Mouse (Mus musculus): ENCODE data around the gene Fads1. TPM values are rescaled to one million over a fixed set of nuclear protein-coding genes. Genes with fewer than 3 reads are reported as not detected.
A peak's percentile ranks its signal among the peaks of the same experiment; 100 is the strongest.

Gene Fads1
- total RNA-seq, 2 experiments from 2014 or later, result 180 to 188 TPM

GRCm38 (mm10) chr19:10235784-10236565 is 53.3 kb downstream of the Fads1 start:
- intact Hi-C loops (cut with DNase I), result no loop called here
- no peak for DNase-seq (ENCODE audit: low spot score in 2 of 2)

- intact Hi-C loops (cut with DNase I), result no loop called here
- DNase-seq (ENCODE audit: low spot score in 2 of 2), result no peak
Observed at GRCm38 (mm10) chr19:10238477-10238876, 55.8 kb downstream of the Fads1 start.

GRCm38 (mm10) chr19:10239419-10239818 is 56.7 kb downstream of the Fads1 start:
- intact Hi-C loops (cut with DNase I), result no loop called here

GRCm38 (mm10) chr19:10239975-10240653 is 57.4 kb downstream of the Fads1 start:
- intact Hi-C loops (cut with DNase I), result no loop called here
- DNase-seq (ENCODE audit: low spot score in 2 of 2), result no peak

More at GRCm38 (mm10) chr19:10239419-10239818, 56.7 kb downstream of the Fads1 start:
- no peak for DNase-seq (ENCODE audit: low spot score in 2 of 2)

- peak; percentile 38 to 61 for DNase-seq (ENCODE audit: low spot score in 2 of 2)
- intact Hi-C loops (cut with DNase I), result no loop called here
Observed at GRCm38 (mm10) chr19:10240654-10241305, 58.1 kb downstream of the Fads1 start, which contains the start of gene Myrf. Gene Myrf, minus strand, starts transcription at chr19:10240748.

GRCm38 (mm10) chr19:10242916-10243315 is 60.2 kb downstream of the Fads1 start:
- intact Hi-C loops (cut with DNase I), result no loop called here
- peak in 1 of 2 experiments; percentile 31 for DNase-seq (ENCODE audit: low spot score in 2 of 2)

- intact Hi-C loops (cut with DNase I), result no loop called here
Observed at GRCm38 (mm10) chr19:10244183-10244582, 61.5 kb downstream of the Fads1 start.

More at GRCm38 (mm10) chr19:10244183-10244582, 61.5 kb downstream of the Fads1 start:
- peak; percentile 41 to 58 for DNase-seq (ENCODE audit: low spot score in 2 of 2)

Small RNA genes within 50 kb of the gene (microRNA-seq; reads per million reads assigned to microRNA genes)
- gene Mir6993, result 0.25 to 1.0 reads per million in 2 experiments

Other genes starting within 250 kb of the Fads1 start
- 1,000 to 10,000 TPM; 2,053 to 2,068 TPM for gene Fth1, start 202.3 kb upstream of the Fads1 start, total RNA-seq (2021)
- gene Best1, start 181.3 kb upstream of the Fads1 start, total RNA-seq (2021), result under 1 TPM; 0.78 to 0.83 TPM
- 1 to 10 TPM; 9.4 to 9.5 TPM for gene Rab3il1, start 181.2 kb upstream of the Fads1 start, total RNA-seq (2021)
- 10 to 100 TPM; 31.1 to 31.5 TPM for gene Fads3, start 141.3 kb upstream of the Fads1 start, total RNA-seq (2021)
- 100 to 1,000 TPM; 141 to 145 TPM for gene Fads2, start 81.1 kb upstream of the Fads1 start, total RNA-seq (2021)
- gene Tmem258, start 21.1 kb downstream of the Fads1 start, total RNA-seq (2021), result 10 to 100 TPM; 70.0 to 76.0 TPM
- gene Fen1, start 21.3 kb downstream of the Fads1 start, total RNA-seq (2021), result 1 to 10 TPM; 8.9 to 9.9 TPM
- gene Myrf, start 57.9 kb downstream of the Fads1 start, total RNA-seq (2021), result 10 to 100 TPM; 12.2 to 16.1 TPM
- gene Dagla, start 122.0 kb downstream of the Fads1 start, total RNA-seq (2021), result 10 to 100 TPM; 90.4 to 91.2 TPM
- 100 to 1,000 TPM; 309 to 332 TPM for gene Syt7, start 206.2 kb downstream of the Fads1 start, total RNA-seq (2021)

Data from left cerebral cortex, postnatal 25 days (tissue).